Mouse (Mus musculus) liver, embryonic 11.5 days (tissue): ENCODE results near the gene Slc39a11. TPM values are rescaled to one million over a fixed set of nuclear protein-coding genes. Genes with fewer than 3 reads are reported as not detected.

Experiments
- ATAC-seq: fragments of 200-750 bp; cut with Nextera tagmentation; replicated peaks from 2 replicates; pipeline ENCODE4 v1.8.0; 2017; ENCODE audit warnings: moderate number of reproducible peaks, mild to moderate bottlenecking, moderate TSS enrichment, moderate library complexity; ENCODE audit not compliant: low FRiP score
- DNase-seq: peaks from one replicate; pipeline ENCODE4 v3.0.0-alpha.2; 2017; ENCODE audit warnings: low spot score
- H3K27ac ChIP-seq: fragments of 300-500 bp; sonication (generic); 2 replicates; pipeline ENCODE4 v1.5.1; 2014; ENCODE audit warnings: mild to moderate bottlenecking, low read depth, low read length, control low read depth
- H3K27me3 ChIP-seq: fragments of 300-500 bp; sonication (generic); replicated peaks from 2 replicates; pipeline ENCODE4 v1.6.1; 2014; ENCODE audit warnings: low read length, mixed read lengths; ENCODE audit not compliant: control insufficient read depth, insufficient read depth
- H3K36me3 ChIP-seq: fragments of 300-500 bp; sonication (generic); 2 replicates; pipeline ENCODE4 v1.6.1; 2014; ENCODE audit warnings: mild to moderate bottlenecking, low read length, moderate library complexity, mixed read lengths; ENCODE audit not compliant: control insufficient read depth, insufficient read depth
- H3K4me1 ChIP-seq: fragments of 300-500 bp; sonication (generic); replicated peaks from 2 replicates; pipeline ENCODE4 v1.6.1; 2014; ENCODE audit warnings: low read length, mixed read lengths; ENCODE audit not compliant: control insufficient read depth, insufficient read depth
- H3K4me2 ChIP-seq: fragments of 300-500 bp; sonication (generic); 2 replicates; pipeline ENCODE4 v1.6.1; 2014; ENCODE audit warnings: mild to moderate bottlenecking, control low read depth, moderate library complexity
- H3K4me3 ChIP-seq: fragments of 300-500 bp; sonication (generic); 2 replicates; pipeline ENCODE4 v1.5.1; 2014; ENCODE audit warnings: low read depth, low read length, control low read depth
- H3K9ac ChIP-seq: fragments of 300-500 bp; sonication (generic); 2 replicates; pipeline ENCODE4 v1.6.1; 2014; ENCODE audit warnings: low read depth, low read length, control low read depth
- H3K9me3 ChIP-seq: fragments of 300-500 bp; sonication (generic); 2 replicates; pipeline ENCODE4 v1.6.1; 2016; ENCODE audit warnings: low read length, inconsistent platforms, mixed read lengths; ENCODE audit not compliant: control insufficient read depth
- WGBS: fragments of 180-500 bp; shearing (Covaris S2); extraction: QIAGEN DNeasy Blood & Tissue Kit; methylation state at CpG from one replicate; pipeline ENCODE4 v1.1.7; 2014; 5-methylcytosine and 5-hydroxymethylcytosine counted together
- polyA plus RNA-seq: library from polyadenylated mRNA; unstranded; fragments of >200 nt; fragmentation: Nextera tagmentation; extraction: Ambion mirVana; gene quantifications from 2 replicates; pipeline ENCODE4 v1.2.1, GENCODE M21; 2014

The Slc39a11 gene
- polyA plus RNA-seq, 1 experiment from 2014 or later: 20.9 TPM

DNA sequence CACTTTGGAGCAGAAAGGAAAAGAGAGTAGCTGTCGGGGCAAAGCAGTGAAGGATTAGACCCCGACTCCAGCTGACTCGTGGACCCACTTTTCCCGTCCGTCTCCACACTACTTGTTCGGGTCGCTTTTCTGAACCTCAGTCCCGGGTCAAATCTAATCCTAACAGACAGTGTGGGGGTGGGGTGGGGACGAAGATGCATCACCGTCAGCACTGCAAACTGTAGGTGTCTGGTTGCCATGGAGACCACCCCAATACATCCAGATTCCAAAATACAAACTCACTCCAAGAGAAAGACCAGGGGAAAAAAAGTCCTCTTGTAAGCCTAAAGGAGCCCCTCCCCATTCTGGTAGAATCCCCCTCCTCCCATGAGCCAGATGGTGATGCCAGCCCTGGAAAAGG is 97.3 kb downstream of the Slc39a11 start:
- no peak for ATAC-seq
- no peak overlapping the region for H3K9ac ChIP-seq
- H3K9me3 ChIP-seq: no peaks in the 10 kb centered on the region
- no peak overlapping the region for H3K27ac ChIP-seq
- DNase-seq: no peak
- no peaks in the 10 kb centered on the region for H3K36me3 ChIP-seq
- H3K4me2 ChIP-seq: no peak overlapping the region
- H3K4me1 ChIP-seq: no peaks in the 10 kb centered on the region
- 64% methylated on average over 10 of the region's 10 CpGs for WGBS
- H3K4me3 ChIP-seq: no peak overlapping the region
- no peaks in the 10 kb centered on the region for H3K27me3 ChIP-seq

DNA sequence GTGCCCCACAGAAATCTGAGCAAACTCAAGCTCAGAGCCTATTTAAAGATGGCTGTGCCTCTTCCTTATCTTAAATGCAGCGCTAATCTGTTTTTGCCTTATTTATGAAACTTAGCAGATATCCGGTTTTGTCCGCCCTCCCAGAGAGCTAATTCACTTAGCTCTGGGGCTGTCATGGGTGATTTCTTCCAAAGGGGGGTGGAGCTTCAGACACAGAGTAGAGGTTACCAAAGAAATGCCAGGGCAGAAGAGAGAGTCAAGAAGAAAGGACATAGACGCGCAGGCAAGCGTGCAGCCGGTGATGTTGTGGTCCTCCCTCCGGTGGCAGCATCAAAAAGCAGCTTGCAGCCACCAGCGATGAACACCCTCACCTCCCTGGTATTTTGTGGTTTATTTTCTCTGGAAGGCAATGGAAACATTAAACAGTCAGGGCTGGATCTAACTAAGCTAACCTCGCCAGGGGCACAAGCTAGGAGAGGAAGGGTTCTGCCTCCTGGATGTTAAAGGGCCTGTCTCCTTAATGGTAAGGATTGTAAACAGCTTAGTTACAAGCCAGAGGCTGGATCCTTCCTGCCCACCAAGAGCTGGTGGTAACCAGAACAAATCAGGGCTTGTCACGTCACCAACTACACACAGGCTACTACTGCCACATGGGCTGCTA is 103.5 kb downstream of the Slc39a11 start:
- H3K27ac ChIP-seq: no peak overlapping the region
- WGBS: 76% methylated on average over 11 of the region's 11 CpGs
- DNase-seq: no peak
- no peaks in the 10 kb centered on the region for H3K27me3 ChIP-seq
- no peaks in the 10 kb centered on the region for H3K9me3 ChIP-seq
- H3K4me2 ChIP-seq: no peak overlapping the region
- H3K36me3 ChIP-seq: no peaks in the 10 kb centered on the region
- 0 out of 2 replicates have a peak, but pooled peaks cover 2% of the 10 kb centered on the region for H3K4me1 ChIP-seq
- H3K4me3 ChIP-seq: no peak overlapping the region
- H3K9ac ChIP-seq: no peak overlapping the region
- ATAC-seq: no peak

DNA sequence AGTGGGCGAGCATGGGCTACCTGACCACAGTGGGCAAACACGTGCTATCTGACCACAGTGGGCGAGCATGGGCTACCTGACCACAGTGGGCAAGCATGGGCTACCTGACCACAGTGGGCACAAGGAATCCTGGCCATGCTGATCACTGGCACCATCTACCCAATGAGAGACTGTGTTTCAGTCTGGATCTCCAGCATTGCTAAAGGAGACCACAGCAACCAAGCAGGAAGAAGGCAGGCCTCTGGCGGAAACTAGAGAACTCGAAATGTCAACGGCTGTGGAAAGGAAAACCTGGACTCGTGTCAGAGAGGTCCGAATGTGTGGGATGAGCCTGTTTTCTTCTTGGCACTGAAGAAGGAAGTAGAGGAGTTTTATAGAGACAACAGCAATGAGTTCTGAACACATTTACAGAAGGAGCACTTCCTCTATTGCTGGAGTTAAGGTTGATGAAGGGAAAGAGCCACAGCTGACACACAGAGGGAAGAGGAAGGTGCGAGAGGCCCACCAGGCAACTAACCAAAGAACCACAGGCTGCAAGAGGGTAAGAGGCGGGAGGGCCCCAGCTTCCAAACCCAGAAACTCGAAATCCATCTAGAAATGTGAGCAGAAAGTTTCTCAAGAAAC is 105.8 kb downstream of the Slc39a11 start:
- H3K27ac ChIP-seq: no peak overlapping the region
- no peak overlapping the region for H3K4me2 ChIP-seq
- no peaks in the 10 kb centered on the region for H3K9me3 ChIP-seq
- no peak overlapping the region for H3K9ac ChIP-seq
- H3K27me3 ChIP-seq: no peaks in the 10 kb centered on the region
- H3K4me3 ChIP-seq: no peak overlapping the region
- DNase-seq (no peak), ATAC-seq (no peak)
- H3K4me1 ChIP-seq: 0 out of 2 replicates have a peak, but pooled peaks cover 2% of the 10 kb centered on the region
- 70% methylated on average over 11 of the region's 11 CpGs for WGBS
- no peaks in the 10 kb centered on the region for H3K36me3 ChIP-seq

DNA sequence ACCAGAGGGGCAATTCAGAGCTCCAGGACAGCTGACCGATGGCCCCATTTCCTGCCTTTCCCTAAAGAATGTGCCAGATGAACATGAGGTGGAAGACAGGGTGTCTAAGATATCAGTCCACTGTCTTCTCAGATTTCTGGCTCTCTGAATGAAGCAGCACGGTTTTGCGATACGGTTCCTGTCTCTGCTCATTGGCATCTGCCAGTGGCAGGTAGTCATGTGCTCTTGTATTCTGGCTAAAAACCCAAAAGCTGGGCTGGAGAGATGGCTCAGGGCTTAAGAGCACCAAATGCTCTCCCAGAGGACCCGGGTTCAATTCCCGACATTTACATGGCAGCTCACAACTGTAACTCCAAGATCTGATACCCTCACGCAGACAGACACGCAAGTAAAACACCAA is 108.8 kb downstream of the Slc39a11 start:
- H3K4me1 ChIP-seq: 0 out of 2 replicates have a peak, but pooled peaks cover 2% of the 10 kb centered on the region
- no peak overlapping the region for H3K27ac ChIP-seq
- H3K27me3 ChIP-seq: no peaks in the 10 kb centered on the region
- 94% methylated on average over 8 of the region's 8 CpGs for WGBS
- no peak for ATAC-seq
- H3K36me3 ChIP-seq: no peaks in the 10 kb centered on the region
- no peak overlapping the region for H3K4me2 ChIP-seq
- no peak for DNase-seq
- H3K9ac ChIP-seq: no peak overlapping the region
- no peaks in the 10 kb centered on the region for H3K9me3 ChIP-seq
- H3K4me3 ChIP-seq: no peak overlapping the region

DNA sequence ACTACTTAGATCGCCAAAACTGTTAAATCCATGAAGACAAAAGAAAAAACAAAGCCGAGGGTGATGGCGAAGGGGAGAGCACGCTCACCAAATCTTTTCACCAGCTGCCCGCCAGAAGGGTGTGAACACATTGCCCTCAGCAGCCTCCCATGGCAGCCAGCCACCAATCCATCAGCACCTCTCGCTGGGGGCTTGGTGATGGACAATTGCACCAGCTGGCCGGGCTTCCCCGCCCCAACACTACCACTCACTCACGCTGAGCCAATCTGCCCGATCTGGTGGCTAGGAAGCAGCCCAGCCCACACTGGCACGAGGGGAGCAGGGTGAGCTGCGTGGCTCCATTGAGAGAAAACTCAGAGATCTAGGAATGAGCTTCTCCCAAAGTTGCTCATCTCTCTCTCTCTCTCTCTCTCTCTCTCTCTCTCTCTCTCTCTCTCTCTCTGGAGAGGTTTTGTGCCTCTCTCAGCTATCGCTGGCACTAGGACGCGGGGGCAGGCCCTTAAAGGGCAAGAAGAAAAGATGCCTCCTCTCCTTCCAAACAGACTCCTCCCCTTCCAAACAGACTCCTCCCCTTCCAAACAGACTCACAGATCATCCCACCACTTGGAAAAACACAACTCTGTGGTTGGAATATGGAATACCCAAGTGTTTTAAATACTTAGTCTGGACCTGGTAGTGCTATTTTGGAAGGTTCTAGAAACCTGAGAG is 110.2 kb downstream of the Slc39a11 start:
- no peaks in the 10 kb centered on the region for H3K27me3 ChIP-seq
- H3K4me3 ChIP-seq: no peak overlapping the region
- H3K27ac ChIP-seq: no peak overlapping the region
- no peaks in the 10 kb centered on the region for H3K9me3 ChIP-seq
- H3K9ac ChIP-seq: no peak overlapping the region
- H3K36me3 ChIP-seq: no peaks in the 10 kb centered on the region
- H3K4me1 ChIP-seq: no peaks in the 10 kb centered on the region
- ATAC-seq: no peak
- H3K4me2 ChIP-seq: no peak overlapping the region
- DNase-seq: no peak
- 64% methylated on average over 15 of the region's 15 CpGs for WGBS

DNA sequence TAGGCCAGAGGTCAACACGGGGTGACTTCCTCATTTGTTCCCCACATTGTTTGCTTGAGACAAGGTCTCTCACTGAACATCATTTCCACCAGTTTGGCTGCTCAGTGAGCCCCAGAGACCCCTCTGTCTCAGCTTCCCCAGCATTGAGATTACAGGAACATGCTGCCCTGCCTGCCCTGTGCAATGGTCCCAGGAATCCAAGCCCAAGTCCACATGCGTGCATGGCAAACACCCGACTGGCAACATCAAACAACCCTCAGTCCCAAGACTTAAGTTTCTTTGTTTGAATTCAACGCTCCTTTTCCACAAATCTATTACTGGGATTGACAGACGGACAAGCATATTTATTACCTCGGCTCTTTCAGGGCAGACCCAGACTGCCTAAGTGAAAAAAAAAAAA is 110.8 kb downstream of the Slc39a11 start:
- H3K4me1 ChIP-seq: no peaks in the 10 kb centered on the region
- DNase-seq (no peak), ATAC-seq (no peak)
- no peak overlapping the region for H3K27ac ChIP-seq
- no peaks in the 10 kb centered on the region for H3K27me3 ChIP-seq
- no peak overlapping the region for H3K9ac ChIP-seq
- H3K4me2 ChIP-seq: no peak overlapping the region
- no peak overlapping the region for H3K4me3 ChIP-seq
- no peaks in the 10 kb centered on the region for H3K9me3 ChIP-seq
- 77% methylated on average over 6 of the region's 6 CpGs for WGBS
- no peaks in the 10 kb centered on the region for H3K36me3 ChIP-seq

DNA sequence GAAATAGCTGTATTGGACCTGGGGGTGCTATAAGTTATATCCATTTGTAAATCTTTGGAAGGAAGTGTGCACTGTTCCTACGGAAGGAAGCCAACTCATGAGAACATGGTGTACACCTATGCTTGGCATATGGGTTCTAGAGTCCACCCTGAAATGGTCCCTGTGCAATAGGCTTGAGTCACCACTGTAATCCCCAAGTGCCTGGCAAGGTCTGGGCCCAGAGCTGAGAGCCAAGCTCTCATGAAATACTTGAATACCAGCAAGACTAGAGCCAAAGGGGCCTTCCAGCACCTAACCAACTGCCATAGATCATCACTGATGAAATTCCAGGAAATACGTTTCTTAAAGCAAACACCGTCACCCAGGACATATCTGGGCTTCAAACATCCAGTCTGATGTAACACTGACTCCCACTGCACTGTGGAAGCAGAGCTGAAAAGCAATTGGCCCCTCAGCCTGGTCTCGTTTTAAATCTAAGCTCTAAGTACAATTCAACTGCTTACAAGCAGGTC is 111.4 kb downstream of the Slc39a11 start:
- DNase-seq (no peak), ATAC-seq (no peak)
- H3K36me3 ChIP-seq: no peaks in the 10 kb centered on the region

DNA sequence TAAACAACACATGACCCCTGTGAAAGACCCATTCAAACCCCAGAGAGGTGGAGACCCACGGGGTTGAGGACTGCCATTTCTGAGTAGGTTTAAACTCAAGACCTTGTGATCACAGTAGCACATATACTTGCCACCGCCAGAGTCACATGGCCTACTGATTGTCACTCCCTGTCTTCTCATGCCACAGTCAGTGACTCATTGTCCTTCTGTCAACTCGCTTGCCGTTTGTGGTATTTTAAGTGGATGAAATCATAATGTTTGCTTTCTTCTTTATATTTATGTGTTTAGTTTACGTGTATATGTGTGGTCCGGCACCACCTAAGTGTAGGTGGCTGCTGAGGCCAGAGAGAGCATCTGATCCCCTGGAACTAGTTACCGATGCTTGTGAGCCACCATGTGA is 112.2 kb downstream of the Slc39a11 start:
- Histone ChIP-seq H3K27me3 (no peaks in the 10 kb centered on the region), H3K9me3 (no peaks in the 10 kb centered on the region), H3K4me1 (no peaks in the 10 kb centered on the region), H3K4me2 (no peak overlapping the region), H3K9ac (no peak overlapping the region), H3K27ac (no peak overlapping the region), H3K36me3 (no peaks in the 10 kb centered on the region), H3K4me3 (no peak overlapping the region)
- WGBS: 88% methylated on average over 7 of the region's 7 CpGs
- no peak for DNase-seq
- no peak for ATAC-seq

More for the DNA sequence above, 111.4 kb downstream of the Slc39a11 start:
- Histone ChIP-seq H3K27ac (no peak overlapping the region), H3K4me1 (no peaks in the 10 kb centered on the region), H3K9ac (no peak overlapping the region), H3K4me2 (no peak overlapping the region), H3K27me3 (no peaks in the 10 kb centered on the region), H3K9me3 (no peaks in the 10 kb centered on the region), H3K4me3 (no peak overlapping the region)
- WGBS: 87% methylated on average over 4 of the region's 4 CpGs
